Mouse (Mus musculus): Measurements from ENCODE around the gene Tcaf3. TPM values are rescaled to one million over a fixed set of nuclear protein-coding genes. Genes with fewer than 3 reads are reported as not detected.
A peak's percentile ranks its signal among the peaks of the same experiment; 100 is the strongest.

The Tcaf3 gene
- total RNA-seq, 2 experiments from 2014 or later: not detected

GRCm38 (mm10) chr6:42542036-42543031 lies 55.2 kb downstream of the Tcaf3 start:
- DNase-seq: peak; percentile 63 to 80

DNA sequence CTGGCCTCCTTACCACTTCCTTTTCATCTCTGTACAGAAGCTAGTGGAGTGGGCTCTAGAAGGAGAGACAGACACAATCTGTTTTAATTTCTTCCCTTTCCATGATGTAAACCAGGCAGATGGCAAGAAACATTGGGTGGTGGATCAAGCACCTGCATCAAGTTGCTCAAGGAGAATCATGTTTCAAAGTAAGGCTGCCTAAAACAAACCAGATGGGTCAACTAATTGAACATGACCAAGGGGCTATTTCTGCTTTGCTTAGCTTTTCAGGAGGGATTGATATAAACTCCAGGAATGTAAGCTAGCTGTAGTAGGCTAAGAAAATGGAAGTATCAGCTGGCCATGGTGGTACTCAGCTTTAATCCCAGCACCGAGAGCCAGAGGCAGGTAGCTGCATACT lies 56.8 kb downstream of the Tcaf3 start:
- no peak for DNase-seq

GRCm38 (mm10) chr6:42539711-42540110 lies 57.8 kb downstream of the Tcaf3 start:
- DNase-seq: no peak

Other genes with a start within 250 kb of the Tcaf3 start
- 10 to 100 TPM; 50.2 to 51.8 TPM for gene Zyx, start 248.1 kb downstream of the Tcaf3 start, total RNA-seq (2021)
- gene Epha1, start 224.4 kb downstream of the Tcaf3 start, total RNA-seq (2021): under 1 TPM; 0.20 to 0.26 TPM
- not detected for gene Tas2r143, start 197.5 kb downstream of the Tcaf3 start, total RNA-seq (2021)
- gene Tas2r135, start 192.3 kb downstream of the Tcaf3 start, total RNA-seq (2021): not detected
- not detected for gene Tas2r126, start 163.2 kb downstream of the Tcaf3 start, total RNA-seq (2021)
- gene Olfr458, start 132.5 kb downstream of the Tcaf3 start, total RNA-seq (2021): not detected
- not detected for gene Olfr457, start 121.4 kb downstream of the Tcaf3 start, total RNA-seq (2021)
- gene Olfr456, start 110.5 kb downstream of the Tcaf3 start, total RNA-seq (2021): not detected
- not detected for gene Olfr455, start 50.1 kb downstream of the Tcaf3 start, total RNA-seq (2021)
- 1 to 10 TPM; 2.8 to 5.0 TPM for gene Tcaf2, start 47.6 kb upstream of the Tcaf3 start, total RNA-seq (2021)
- 1 to 10 TPM; 7.4 to 8.1 TPM for gene Tcaf1, start 112.4 kb upstream of the Tcaf3 start, total RNA-seq (2021)
- not detected for gene Olfr453, start 141.7 kb upstream of the Tcaf3 start, total RNA-seq (2021)
- gene Olfr38, start 158.7 kb upstream of the Tcaf3 start, total RNA-seq (2021): not detected
- gene Olfr452, start 187.4 kb upstream of the Tcaf3 start, total RNA-seq (2021): not detected
- not detected for gene Olfr450, start 214.2 kb upstream of the Tcaf3 start, total RNA-seq (2021)
- gene Olfr449, start 236.7 kb upstream of the Tcaf3 start, total RNA-seq (2021): not detected

Measured in heart, adult 18-20 months (tissue).